Mouse (Mus musculus): ENCODE measurements at regions not wholly inside any gene's neighbourhood (a gene's known extent, or its start where the extent isn't known, plus 50 kb on each side); places are given as distances from the start of the nearest gene placed in this dataset.

DNA sequence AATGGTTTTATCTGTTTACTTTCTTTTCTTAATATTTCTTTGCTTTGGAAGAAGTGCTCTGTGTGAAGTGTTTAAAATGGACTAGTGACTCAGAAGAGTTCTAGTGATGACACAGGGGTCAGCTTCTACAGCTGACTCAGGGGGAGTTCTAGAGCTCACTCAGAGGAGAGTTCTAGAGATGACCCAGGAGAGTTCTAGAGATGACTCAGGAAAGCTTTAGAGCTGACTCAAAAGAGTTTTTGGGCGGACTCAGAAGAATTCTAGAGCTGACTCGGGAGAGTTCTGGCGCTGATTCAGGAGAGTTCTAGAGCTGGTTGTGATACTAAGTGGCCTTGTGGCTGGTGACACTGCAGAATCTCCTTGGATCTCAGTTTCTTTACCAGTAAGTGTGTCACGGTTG is 593.8 kb downstream of the Bcl11a start:
- Histone ChIP-seq H3K9me3 (no peaks in the 10 kb centered on the region), H3K4me1 (replicated peaks) (peaks cover 3% of the 10 kb centered on the region), H3K27ac (no peak overlapping the region), H3K36me3 (no peaks in the 10 kb centered on the region), H3K27me3 (ENCODE audit: insufficient read depth, poor library complexity, severe bottlenecking) (no peaks in the 10 kb centered on the region), H3K4me3 (no peak overlapping the region)
- WGBS = 92% methylated on average over 4 of the region's 4 CpGs
- no peak for DNase-seq (ENCODE audit: low spot score)

DNA sequence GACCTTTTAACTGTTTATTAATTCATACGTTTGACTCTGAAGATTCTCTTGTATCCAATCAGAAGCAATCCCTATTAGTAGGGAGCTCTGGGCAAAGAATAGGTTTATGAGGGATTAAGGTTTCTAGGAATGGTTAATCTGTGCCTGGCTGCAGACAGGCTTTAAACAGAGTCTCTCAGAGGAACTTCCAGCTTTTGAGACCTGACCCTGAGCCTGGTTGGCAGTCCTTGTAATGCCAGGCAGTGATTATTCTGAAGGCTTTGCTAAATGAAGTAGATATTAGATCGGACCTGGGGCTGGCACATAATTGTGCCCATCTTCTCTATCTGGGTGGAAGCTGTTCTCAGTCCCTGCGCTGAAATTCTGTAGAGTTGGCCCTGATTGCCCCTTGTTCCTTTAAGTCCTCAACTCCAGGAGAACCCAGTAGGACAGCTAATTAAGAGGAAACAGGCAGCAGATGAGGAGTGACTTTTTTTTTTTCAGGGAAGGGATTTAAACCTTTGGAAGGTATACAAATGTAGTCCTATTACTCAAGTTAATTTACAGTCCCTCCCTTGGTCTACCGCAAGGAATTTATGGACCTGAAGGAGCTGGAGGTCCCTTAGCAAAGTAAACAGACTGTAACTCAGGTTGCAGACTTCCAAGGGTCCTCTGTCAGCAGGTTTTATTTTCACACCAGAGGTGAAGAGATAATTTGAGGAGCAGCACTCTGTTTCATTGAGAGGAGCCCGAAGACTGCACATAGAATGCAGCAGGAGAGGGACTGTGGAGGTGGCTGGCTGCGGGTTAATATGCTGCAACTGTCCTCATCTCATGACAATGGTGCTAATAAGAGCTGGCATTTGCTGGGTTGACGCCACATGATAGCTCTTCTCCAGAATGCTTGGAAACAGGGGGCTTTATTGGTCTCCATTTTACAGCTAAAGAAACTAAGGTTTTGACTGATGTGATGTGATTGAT is 595.7 kb downstream of the Bcl11a start:
- no peaks in the 10 kb centered on the region for H3K36me3 ChIP-seq
- H3K27me3 ChIP-seq (ENCODE audit: insufficient read depth, poor library complexity, severe bottlenecking) = no peaks in the 10 kb centered on the region
- no peaks in the 10 kb centered on the region for H3K9me3 ChIP-seq
- H3K4me3 ChIP-seq = no peak overlapping the region
- no peak for DNase-seq (ENCODE audit: low spot score)
- WGBS = 80% methylated on average over 7 of the region's 7 CpGs
- H3K4me1 ChIP-seq (replicated peaks) = peaks cover 3% of the 10 kb centered on the region
- H3K27ac ChIP-seq = no peak overlapping the region

DNA sequence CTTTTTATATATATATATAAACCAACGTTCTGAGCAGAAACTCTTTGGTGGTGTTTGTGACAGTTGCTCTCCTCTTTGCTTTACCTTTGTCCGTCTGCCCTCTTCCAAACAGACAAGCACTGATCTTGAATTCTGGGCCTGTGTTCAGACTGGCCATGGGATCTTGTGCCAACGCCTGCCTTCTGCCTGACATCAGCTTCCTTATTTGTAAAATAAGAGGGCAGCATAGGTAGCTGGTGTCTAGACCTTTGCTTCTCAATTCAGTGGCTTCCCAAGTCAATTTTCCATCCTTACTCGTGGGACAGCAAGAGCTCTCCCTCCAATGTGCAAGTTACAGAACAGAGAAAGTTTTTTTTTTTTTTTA is 596.3 kb downstream of the Bcl11a start:
- no peaks in the 10 kb centered on the region for H3K27me3 ChIP-seq (ENCODE audit: insufficient read depth, poor library complexity, severe bottlenecking)
- H3K36me3 ChIP-seq = no peaks in the 10 kb centered on the region
- DNase-seq (ENCODE audit: low spot score) = no peak
- H3K27ac ChIP-seq = no peak overlapping the region
- H3K9me3 ChIP-seq = no peaks in the 10 kb centered on the region
- H3K4me3 ChIP-seq = no peak overlapping the region
- H3K4me1 ChIP-seq (replicated peaks) = peaks cover 3% of the 10 kb centered on the region
- 84% methylated on average over 4 of the region's 4 CpGs for WGBS

DNA sequence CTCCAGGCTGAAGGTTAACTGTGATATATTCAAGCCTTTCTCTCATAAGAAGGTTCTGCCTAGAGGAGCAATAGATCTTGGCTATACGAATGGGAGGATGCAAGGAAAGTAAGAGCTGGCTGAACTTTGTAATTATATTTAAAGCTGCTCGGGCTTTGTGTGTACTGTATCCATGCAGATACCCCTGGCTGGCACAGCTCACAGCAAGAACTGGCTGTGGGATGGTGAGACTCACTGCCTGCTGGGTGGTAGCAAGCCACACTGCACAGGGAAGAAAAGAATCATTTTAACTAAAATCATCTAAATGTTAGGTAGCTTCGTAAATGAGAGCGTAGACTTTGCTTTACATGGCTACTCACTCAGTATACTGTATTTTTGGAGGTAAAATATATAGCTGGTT is 599.2 kb downstream of the Bcl11a start:
- WGBS = 88% methylated on average over 4 of the region's 4 CpGs
- Histone ChIP-seq H3K4me1 (replicated peaks) (peaks cover 3% of the 10 kb centered on the region), H3K27me3 (ENCODE audit: insufficient read depth, poor library complexity, severe bottlenecking) (no peaks in the 10 kb centered on the region), H3K27ac (no peak overlapping the region), H3K36me3 (no peaks in the 10 kb centered on the region), H3K4me3 (no peak overlapping the region), H3K9me3 (no peaks in the 10 kb centered on the region)
- DNase-seq (ENCODE audit: low spot score) = no peak

DNA sequence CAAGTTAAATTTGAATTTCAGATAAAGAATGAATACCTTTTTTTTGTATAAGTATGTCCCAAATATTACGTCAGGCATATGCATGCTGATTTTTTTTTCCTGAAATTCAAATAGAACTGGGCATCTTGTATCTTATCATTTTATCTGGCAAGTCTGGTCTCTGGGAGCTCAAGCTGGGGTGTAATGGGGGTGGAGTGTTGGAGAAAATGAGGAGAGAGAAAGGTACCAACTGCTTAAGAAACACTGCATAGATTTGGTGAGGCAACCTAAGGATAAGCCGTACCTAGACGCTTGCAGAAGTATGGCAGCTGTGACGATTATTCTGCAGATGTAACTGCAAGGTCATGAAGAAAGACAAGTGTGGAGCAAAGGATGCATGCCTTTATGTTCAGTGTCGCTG is 601.7 kb downstream of the Bcl11a start:
- WGBS = 88% methylated on average over 5 of the region's 5 CpGs
- no peak overlapping the region for H3K27ac ChIP-seq
- H3K9me3 ChIP-seq = no peaks in the 10 kb centered on the region
- H3K36me3 ChIP-seq = no peaks in the 10 kb centered on the region
- H3K4me3 ChIP-seq = no peak overlapping the region
- no peaks in the 10 kb centered on the region for H3K27me3 ChIP-seq (ENCODE audit: insufficient read depth, poor library complexity, severe bottlenecking)
- peaks cover 2% of the 10 kb centered on the region for H3K4me1 ChIP-seq (replicated peaks)
- DNase-seq (ENCODE audit: low spot score) = no peak

DNA sequence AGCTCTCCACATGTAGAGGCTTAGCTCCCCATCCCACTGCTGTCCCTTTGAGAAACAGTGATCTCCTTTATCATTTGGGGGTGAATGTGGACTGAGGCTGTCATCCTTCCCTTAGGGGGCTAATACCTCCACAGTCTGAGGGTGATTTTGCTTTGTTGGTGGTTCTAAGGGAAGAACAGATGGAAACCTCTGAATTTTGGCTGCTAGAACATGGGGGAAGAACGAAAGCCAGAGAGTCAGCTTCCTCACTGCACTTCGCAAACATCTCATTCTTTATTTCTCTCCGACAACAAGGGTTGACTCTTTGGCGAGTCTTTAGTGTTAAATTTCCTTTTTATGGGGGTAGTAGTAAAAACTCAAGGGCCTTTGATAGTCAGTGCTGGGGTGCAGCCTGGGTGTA is 604.6 kb downstream of the Bcl11a start:
- no peak overlapping the region for H3K4me3 ChIP-seq
- no peaks in the 10 kb centered on the region for H3K4me1 ChIP-seq (replicated peaks)
- 91% methylated on average over 4 of the region's 4 CpGs for WGBS
- H3K27ac ChIP-seq = no peak overlapping the region
- no peak for DNase-seq (ENCODE audit: low spot score)
- H3K36me3 ChIP-seq = no peaks in the 10 kb centered on the region
- no peaks in the 10 kb centered on the region for H3K9me3 ChIP-seq
- H3K27me3 ChIP-seq (ENCODE audit: insufficient read depth, poor library complexity, severe bottlenecking) = no peaks in the 10 kb centered on the region

DNA sequence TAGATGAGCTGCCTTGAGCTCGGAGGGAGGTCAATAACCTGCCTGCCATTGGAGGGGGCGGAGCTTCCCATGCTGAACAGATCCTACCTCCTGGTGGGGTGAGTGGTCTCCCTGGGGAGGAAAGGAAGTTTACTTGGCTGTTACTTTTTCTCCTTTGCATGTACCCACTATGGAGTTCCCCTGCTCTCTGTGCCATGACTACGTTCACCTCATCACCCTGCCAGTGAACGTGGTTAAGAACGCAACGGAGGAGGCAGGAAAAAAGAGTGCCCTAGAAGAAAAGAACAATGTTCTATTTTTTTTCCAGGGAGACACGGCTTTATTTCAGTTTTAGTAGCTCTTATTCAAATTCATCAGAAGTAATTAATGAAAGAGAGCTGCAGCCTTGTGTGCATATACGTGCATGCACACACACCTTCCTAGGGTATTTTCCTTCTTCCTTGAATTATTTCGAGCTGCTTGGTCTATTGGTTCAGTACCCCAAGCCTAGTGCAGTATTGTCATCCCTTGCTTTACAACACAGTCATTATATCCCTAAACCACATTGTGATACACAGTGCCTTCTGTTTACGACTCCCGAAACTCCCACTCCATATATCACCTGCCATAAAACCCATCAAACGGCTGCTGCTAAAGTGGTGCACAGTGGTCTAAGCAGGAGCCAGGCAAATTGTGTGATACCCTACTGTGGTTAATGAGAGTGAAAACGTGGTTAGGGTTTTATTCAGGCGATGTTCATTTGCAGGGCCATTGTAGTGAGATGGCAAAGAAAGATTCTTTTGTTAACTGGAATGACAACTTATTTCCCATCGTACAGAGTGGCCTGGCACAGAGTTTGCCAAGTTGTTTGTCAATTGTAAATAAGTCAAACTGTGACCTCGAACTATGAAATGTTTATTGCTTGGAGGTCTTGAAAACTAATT is 608.0 kb downstream of the Bcl11a start:
- Histone ChIP-seq H3K4me3 (no peak overlapping the region), H3K27ac (no peak overlapping the region), H3K4me1 (replicated peaks) (no peaks in the 10 kb centered on the region), H3K36me3 (no peaks in the 10 kb centered on the region), H3K27me3 (ENCODE audit: insufficient read depth, poor library complexity, severe bottlenecking) (no peaks in the 10 kb centered on the region), H3K9me3 (no peaks in the 10 kb centered on the region)
- 79% methylated on average over 16 of the region's 16 CpGs for WGBS
- no peak for DNase-seq (ENCODE audit: low spot score)

DNA sequence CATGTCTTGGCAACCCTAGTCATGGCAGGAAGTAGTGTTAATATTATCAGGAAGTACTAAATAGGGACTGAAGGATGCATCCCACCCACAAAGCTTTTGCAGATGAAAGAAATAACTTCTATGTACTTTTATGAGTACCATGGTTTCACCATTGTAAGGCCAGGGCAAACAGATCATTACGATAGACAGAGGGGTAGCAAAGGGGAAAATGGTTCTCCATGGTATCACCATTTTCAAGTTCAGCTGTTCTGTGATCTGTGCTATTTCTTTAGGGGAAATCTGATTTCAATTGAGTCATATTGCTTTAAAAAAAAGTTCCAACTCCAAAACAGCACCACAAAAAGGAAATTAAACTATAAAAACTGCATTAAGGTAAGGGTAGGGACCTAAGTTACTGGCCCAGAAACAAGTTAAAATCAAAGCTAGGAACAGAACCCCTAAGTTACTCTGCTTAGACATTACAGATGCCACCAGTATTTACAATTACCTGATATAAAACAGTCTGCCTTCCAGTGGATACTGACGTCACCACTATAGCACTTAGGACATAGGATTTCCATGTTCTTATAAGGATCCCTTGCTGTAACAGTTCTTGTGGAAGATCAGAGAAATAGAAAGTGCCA is 610.4 kb downstream of the Bcl11a start:
- Histone ChIP-seq H3K27ac (no peak overlapping the region), H3K9me3 (no peaks in the 10 kb centered on the region), H3K36me3 (no peaks in the 10 kb centered on the region), H3K4me3 (no peak overlapping the region), H3K27me3 (ENCODE audit: insufficient read depth, poor library complexity, severe bottlenecking) (no peaks in the 10 kb centered on the region), H3K4me1 (replicated peaks) (no peaks in the 10 kb centered on the region)
- DNase-seq (ENCODE audit: low spot score) = no peak
- 90% methylated on average over 2 of the region's 2 CpGs for WGBS

DNA sequence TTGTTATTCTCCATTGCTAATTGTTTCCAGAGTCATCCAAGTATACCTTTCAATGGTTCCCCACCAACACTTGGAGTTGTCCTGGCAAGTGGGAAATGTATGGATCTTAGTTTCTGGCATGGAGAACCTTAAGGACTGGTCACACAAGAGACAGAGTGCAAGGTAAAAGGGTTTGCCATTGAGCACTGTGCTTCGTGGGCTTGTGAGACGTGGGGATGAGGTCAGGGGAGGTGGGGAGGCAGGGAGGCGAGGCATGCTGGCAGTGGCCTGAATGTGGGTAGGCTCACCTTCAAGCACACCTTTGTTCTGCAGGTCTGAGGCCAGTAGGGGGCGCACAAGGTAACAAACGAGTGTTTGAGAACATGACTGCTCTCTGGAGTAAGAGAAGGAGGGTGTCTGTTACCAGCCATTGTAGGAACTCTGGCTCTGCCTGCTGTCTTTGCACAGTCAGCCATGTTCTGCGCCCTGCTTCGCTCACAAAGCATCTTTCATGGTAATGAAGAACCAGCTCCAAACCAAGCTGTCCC is 612.0 kb downstream of the Bcl11a start:
- Histone ChIP-seq H3K27ac (no peak overlapping the region), H3K4me3 (no peak overlapping the region), H3K4me1 (replicated peaks) (no peaks in the 10 kb centered on the region), H3K9me3 (no peaks in the 10 kb centered on the region), H3K27me3 (ENCODE audit: insufficient read depth, poor library complexity, severe bottlenecking) (no peaks in the 10 kb centered on the region), H3K36me3 (no peaks in the 10 kb centered on the region)
- DNase-seq (ENCODE audit: low spot score) = peak; percentile 46
- WGBS = 45% methylated on average over 7 of the region's 7 CpGs

DNA sequence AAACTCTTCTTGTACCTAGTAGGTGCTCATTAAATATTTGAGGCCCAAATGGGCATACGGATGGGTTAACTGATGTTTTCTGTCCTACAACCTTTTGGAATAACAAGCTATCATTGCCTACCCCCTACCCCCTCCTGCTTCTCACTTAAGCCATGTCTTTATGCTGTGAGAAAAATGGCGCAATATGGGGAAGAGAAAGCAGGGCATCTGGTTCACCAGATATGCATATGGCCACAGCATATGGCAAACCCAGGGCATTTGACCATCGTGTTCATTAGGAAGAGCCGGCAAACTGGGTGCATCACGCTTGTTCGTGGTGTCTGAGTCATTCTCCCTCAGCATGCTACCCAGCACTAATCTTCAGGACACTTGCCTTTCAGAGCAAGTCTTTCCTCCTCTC is 616.1 kb downstream of the Bcl11a start:
- no peak overlapping the region for H3K4me3 ChIP-seq
- DNase-seq (ENCODE audit: low spot score) = no peak
- 85% methylated on average over 6 of the region's 6 CpGs for WGBS

DNA sequence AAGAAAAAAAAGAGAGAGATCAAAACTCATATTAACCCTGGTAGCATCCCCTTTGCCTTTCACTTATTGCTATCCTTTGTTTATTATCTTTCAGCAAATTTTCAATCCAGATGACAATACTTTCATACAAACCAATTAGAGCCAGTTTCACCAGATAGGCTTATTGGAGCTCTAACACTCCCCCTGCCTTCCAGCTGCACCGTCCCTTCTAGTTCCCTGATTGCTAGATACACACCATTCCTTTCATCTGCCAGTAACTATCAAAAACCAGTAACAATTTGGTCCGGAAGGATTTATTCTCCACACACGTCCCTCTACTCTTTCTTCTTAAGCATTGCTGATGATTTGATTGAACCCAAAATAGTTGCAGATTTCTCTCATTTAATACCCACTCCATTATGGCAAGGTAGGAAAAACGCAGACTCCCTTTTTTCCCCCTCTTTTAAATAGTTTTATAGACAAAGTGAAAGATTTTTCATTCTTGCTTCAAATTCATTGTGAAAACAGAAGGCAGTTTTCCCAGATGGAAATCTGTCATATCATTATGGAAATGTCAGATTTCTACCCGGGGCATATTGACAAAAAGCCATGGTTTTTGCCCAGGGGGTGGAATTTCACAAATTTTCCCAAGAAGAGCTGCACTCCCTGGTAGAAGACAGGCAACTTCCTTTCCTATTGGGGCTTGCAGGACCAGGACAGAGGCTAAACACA is 617.3 kb downstream of the Bcl11a start:
- no peak overlapping the region for H3K4me3 ChIP-seq
- H3K27ac ChIP-seq = no peak overlapping the region
- DNase-seq (ENCODE audit: low spot score) = no peak
- H3K4me1 ChIP-seq (replicated peaks) = no peaks in the 10 kb centered on the region
- H3K9me3 ChIP-seq = no peaks in the 10 kb centered on the region
- H3K27me3 ChIP-seq (ENCODE audit: insufficient read depth, poor library complexity, severe bottlenecking) = no peaks in the 10 kb centered on the region
- H3K36me3 ChIP-seq = no peaks in the 10 kb centered on the region
- WGBS = 72% methylated on average over 5 of the region's 5 CpGs

More for the DNA sequence above, 616.1 kb downstream of the Bcl11a start:
- Histone ChIP-seq H3K27ac (no peak overlapping the region), H3K36me3 (no peaks in the 10 kb centered on the region), H3K27me3 (ENCODE audit: insufficient read depth, poor library complexity, severe bottlenecking) (no peaks in the 10 kb centered on the region), H3K4me1 (replicated peaks) (no peaks in the 10 kb centered on the region), H3K9me3 (no peaks in the 10 kb centered on the region)

DNA sequence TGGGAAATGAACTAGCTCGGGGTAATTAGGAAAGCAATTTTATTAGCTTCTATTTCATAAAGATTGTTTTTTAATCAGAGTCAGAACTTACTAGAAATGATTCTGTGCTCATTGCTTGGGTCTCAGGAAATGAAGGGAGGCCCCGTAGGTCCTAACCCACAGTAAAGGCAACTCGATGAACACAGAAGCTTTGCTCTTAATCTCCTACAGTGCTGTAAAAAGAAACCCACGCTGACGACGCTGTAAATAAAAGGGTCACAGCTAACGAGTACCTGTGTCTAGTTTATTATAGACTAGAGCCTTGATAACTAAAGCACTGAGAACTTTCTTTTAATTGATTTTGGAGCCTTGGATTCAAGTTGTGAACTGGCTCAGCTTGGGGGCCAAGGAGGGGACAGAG is 618.7 kb downstream of the Bcl11a start:
- Histone ChIP-seq H3K4me3 (no peak overlapping the region), H3K27ac (no peak overlapping the region), H3K4me1 (replicated peaks) (no peaks in the 10 kb centered on the region), H3K36me3 (no peaks in the 10 kb centered on the region), H3K9me3 (no peaks in the 10 kb centered on the region), H3K27me3 (ENCODE audit: insufficient read depth, poor library complexity, severe bottlenecking) (no peaks in the 10 kb centered on the region)
- no peak for DNase-seq (ENCODE audit: low spot score)
- WGBS = 74% methylated on average over 7 of the region's 7 CpGs
